Mouse (Mus musculus): ENCODE data around the gene Spp2.
"Not testable (repeated sequence)": the region's sequence is repeated elsewhere in the genome, so short reads cannot be mapped to it uniquely, and the experiment has no call there.

Spp2 gene

DNA sequence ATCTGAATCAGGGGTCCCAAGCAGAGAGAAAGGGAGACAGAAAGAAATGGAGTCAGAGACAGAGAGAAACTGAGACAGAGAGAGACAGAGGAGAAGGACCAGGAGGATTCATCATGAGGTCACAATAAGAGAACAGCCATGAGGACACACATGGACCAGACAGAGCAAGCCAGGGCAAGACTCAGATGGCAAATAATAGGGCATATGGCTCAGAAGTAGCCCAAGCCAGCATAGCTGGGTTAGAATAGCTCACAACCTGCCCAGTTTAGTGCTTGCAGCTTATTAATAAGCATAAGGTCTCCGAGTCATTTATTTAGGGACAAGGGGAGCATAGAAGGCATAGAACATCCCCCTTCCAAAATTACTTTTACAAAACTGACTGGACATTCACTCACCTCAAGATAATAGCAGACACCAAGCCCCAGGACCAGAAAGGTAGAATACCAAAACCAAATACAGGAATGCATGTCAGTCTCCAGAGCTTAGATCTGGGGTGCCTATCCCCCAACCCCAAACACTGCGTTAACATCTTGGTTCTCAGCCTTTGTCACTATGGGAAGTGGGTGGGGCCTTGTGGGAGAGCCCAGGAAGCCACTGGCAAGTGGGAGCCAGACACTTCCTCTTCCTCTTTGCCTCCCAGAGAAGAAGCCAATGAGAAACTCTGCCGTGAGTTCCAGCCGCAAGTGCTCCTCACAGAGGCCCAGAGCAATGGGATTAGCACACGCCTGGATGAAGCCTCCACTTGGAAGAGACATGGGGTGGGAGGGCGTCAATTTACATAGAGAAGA lies 26.5 kb downstream of the Spp2 start:
- peak; percentile 39 for DNase-seq (ENCODE audit: low read depth, low spot score)

- DNase-seq (ENCODE audit: low read depth, low spot score): peak; percentile 42
Observed at GRCm38 (mm10) chr1:88434057-88434456, 27.3 kb downstream of the Spp2 start.

- no peak for DNase-seq (ENCODE audit: low read depth, low spot score)
Observed at GRCm38 (mm10) chr1:88437206-88438126, 30.7 kb downstream of the Spp2 start.

- DNase-seq (ENCODE audit: low read depth, low spot score): no peak
Observed at GRCm38 (mm10) chr1:88443383-88443782, 36.6 kb downstream of the Spp2 start.

- DNase-seq (ENCODE audit: low read depth, low spot score): peak; percentile 36
Observed at GRCm38 (mm10) chr1:88445400-88445799, 38.6 kb downstream of the Spp2 start.

DNA sequence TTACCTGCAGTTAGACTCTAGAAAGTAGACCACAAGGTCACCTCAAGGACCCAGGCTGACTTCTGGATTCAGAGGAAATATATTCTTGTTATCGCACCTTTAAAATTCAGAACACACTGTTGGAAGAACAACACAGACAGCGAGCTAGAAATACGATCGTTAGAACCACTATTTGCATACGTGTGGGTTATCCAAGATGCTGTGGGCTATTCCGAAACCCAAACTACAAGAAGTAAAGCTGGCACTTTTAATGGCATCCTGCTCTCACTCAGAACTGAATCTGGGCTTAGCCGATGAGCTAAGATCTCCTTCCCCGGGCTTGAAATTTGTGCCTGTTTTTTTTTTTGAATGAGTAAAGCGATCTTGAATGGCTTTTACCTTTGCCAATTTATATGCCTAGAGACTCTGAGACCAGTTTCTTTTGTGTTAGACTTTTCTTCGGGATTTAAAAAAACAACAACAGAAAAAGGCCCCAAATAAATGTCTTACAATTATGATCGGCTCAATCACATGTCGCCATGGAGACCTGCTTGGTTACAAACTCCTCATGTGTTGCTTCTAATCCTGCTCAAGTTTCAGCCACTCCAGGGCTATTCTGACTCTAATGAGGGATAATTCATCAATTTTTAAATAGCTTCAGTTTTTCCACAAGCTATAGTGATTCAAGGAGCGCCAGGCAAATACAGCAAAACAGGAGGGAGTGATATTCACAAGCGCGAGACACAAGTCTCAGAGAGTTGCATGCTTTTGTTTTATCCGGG lies 39.7 kb downstream of the Spp2 start:
- DNase-seq (ENCODE audit: low read depth, low spot score): no peak

DNA sequence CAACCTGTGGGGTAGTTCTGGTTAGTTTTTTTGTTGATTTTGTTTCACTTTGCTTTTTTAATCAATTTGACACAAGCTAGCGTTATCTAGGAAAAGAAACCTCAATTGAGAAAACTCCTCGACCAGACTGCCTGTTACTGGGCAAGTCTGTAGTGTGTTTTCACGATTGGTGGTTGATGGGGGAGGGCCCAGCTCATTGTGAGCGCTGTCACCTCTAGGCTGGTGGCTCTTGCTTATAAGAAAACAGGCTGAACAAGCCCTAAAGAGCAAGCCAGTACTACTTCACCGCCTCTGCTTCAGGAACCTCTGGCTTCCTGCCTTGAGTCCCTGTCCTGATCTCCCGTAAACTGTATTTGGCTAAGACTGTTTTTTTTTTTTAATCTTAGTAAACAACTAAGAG lies 40.7 kb downstream of the Spp2 start:
- no peak for DNase-seq (ENCODE audit: low read depth, low spot score)

- not testable (repeated sequence) for DNase-seq (ENCODE audit: low read depth, low spot score)
Observed at GRCm38 (mm10) chr1:88448094-88448493, 41.3 kb downstream of the Spp2 start.

GRCm38 (mm10) chr1:88449741-88450140 lies 43.0 kb downstream of the Spp2 start:
- DNase-seq (ENCODE audit: low read depth, low spot score): no peak

DNA sequence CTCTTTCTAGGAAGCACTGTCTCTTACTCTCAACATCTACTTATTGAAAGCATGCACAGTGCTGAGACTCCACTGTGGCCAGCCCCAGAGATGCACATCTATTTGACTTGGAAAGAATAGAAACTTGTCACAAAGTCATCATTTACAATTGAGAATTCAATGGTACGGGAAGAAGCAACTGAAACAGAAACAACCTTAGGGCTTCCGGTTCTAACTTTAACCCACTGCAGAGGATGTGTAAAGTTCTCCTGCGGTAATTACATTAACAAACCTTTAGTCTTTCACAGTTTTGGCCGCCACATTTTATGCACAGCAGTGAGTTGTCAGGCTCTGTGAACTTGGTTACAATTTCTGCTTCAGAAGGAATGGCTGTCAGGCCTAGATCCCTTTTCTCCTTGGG lies 43.9 kb downstream of the Spp2 start:
- DNase-seq (ENCODE audit: low read depth, low spot score): no peak

- DNase-seq (ENCODE audit: low read depth, low spot score): no peak
Observed at GRCm38 (mm10) chr1:88452198-88452597, 45.4 kb downstream of the Spp2 start.

DNA sequence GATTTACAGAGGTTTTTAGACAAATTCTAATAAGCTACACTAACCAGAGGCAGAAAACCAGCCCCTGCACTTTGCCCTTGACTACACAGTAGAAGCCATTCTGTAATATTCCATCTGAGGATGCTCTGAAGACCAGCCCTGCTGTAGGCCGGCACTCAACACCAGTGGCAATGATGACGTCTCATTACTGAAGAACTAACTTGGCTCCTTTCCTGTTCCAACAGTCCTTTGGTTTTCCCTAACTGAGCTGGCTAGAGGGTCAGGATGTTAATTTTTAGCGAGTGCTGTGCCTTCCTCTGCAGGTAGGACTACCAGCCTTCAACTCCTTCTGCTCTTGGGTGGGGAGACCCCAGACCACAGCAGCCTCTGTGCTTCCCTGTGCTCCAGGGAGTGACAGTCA lies 47.9 kb downstream of the Spp2 start:
- DNase-seq (ENCODE audit: low read depth, low spot score): no peak

GRCm38 (mm10) chr1:88455761-88456160 lies 49.0 kb downstream of the Spp2 start:
- no peak for DNase-seq (ENCODE audit: low read depth, low spot score)

DNA sequence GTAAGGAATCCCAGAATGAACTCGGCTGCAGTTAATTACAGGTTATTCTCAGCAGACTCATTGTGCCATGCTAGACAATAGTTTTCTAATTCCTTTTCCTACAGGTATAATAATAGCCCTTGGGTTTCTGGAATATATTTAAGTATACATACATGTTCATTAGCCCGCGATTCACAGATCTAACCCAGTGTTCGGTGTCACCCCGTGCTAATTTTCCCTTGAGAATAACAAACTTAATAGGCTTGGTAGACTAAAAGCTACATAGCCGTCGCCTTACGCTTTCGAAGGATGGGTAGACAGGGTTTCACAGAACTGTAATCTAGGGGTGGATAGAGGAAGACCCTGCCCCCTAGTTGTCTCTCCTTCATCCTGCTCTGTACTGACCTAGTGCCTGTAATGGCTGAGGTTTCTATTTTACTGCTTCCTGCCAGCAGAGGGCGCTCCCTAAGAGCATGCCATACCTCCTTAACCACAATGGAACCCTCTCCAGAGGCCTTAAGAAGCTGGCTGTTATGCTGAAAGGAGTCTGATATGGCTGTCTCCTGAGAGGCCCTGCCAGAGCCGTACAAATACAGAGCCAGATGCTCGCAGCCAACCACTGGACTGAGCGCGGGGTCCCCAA lies 49.8 kb downstream of the Spp2 start:
- peak; percentile 90 for DNase-seq (ENCODE audit: low read depth, low spot score)

DNA sequence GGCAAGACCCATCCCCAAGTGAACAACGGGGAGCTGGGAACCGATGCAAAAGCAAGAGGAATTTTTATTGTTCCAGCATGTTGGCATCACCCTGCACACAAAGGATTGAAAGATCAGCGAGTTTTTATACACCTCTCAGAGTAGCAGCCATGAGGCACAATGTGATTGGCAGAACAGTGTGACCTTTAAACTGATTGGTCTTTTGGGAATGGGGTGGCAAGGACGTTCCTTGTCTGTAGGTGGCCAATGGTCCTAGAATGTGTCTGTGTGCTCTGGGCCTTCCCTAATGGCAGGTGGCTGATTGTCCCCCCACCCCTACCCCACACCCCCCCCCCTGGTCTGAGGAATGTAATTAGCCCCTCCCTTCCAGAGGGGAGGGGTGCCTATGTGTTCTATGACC lies 52.4 kb downstream of the Spp2 start:
- peak; percentile 87 for DNase-seq (ENCODE audit: low read depth, low spot score)

- peak; percentile 76 for DNase-seq (ENCODE audit: low read depth, low spot score)
Observed at GRCm38 (mm10) chr1:88459655-88460054, 52.9 kb downstream of the Spp2 start.

- peak; percentile 34 for DNase-seq (ENCODE audit: low read depth, low spot score)
Observed at GRCm38 (mm10) chr1:88461096-88461495, 54.3 kb downstream of the Spp2 start.

GRCm38 (mm10) chr1:88462484-88462883 lies 55.7 kb downstream of the Spp2 start:
- DNase-seq (ENCODE audit: low read depth, low spot score): peak; percentile 72

DNA sequence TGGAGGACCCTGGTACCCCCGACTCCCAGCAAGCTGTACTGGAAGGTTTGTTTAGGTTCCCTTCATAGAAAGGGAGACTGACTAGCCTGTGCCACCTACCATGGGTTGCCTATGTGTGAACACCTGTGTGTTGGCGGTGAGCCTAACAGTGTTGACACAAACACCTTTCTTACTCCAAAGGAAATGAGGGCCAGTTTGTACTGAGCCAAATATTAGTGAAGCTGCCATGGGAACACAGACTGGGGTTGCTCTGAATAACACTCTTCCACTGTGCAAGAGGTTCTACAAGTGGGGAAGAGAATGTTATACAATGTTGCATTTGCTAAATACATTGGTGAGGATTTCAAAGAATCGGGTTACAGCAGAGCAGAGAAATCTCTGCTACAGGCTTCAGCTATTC lies 56.5 kb downstream of the Spp2 start:
- DNase-seq (ENCODE audit: low read depth, low spot score): no peak

GRCm38 (mm10) chr1:88464109-88464905 lies 57.5 kb downstream of the Spp2 start:
- DNase-seq (ENCODE audit: low read depth, low spot score): peak; percentile 85

GRCm38 (mm10) chr1:88465722-88466121 lies 59.0 kb downstream of the Spp2 start:
- DNase-seq (ENCODE audit: low read depth, low spot score): peak; percentile 42
